In genomic region chr12:111401454-111402184, GRCm38 (mm10) we compare ENCODE assay signal across 7 mouse cellular contexts. TPM values are rescaled to one million over a fixed set of nuclear protein-coding genes. Genes with fewer than 3 reads are reported as not detected.
A peak's percentile ranks its signal among the peaks of the same experiment; 100 is the strongest.
DNase-seq lines count a peak whose midpoint lies in the region; ATAC-seq lines count a peak whose summit lies in the region.

No protein-coding gene starts in this region.

- WGBS in forebrain, embryonic 13.5 days = 25% methylated on average over 15 of the region's 15 CpGs
- 17% methylated on average over 15 of the region's 15 CpGs for WGBS in lung, embryonic 15.5 days

- ATAC-seq in forebrain, embryonic 13.5 days = peak; percentile 77; the same call in 1 of the 2 replicates
- ATAC-seq in lung, embryonic 15.5 days (ENCODE audit: borderline replicate concordance, extremely low read depth, low FRiP score, low TSS enrichment) = peak; percentile 53

- H3K4me3 ChIP-seq in forebrain, embryonic 13.5 days = no peak overlapping the region
- H3K4me3 ChIP-seq in lung, embryonic 15.5 days = no peak overlapping the region

- no peak overlapping the region for H3K9ac ChIP-seq in forebrain, embryonic 13.5 days
- H3K9ac ChIP-seq in lung, embryonic 15.5 days = no peak overlapping the region

- H3K9me3 ChIP-seq in forebrain, embryonic 13.5 days (replicated peaks) = no peaks in the 10 kb centered on the region
- H3K9me3 ChIP-seq in lung, embryonic 15.5 days = no peaks in the 10 kb centered on the region

- peaks cover 20% of the 10 kb centered on the region for H3K27me3 ChIP-seq in forebrain, embryonic 13.5 days
- peaks cover 26% of the 10 kb centered on the region; the same call in 1 of the 2 replicates for H3K27me3 ChIP-seq in lung, embryonic 15.5 days

- H3K4me1 ChIP-seq in forebrain, embryonic 13.5 days = peaks cover 2% of the 10 kb centered on the region; the same call in 1 of the 2 replicates
- peaks cover 8% of the 10 kb centered on the region; the same call in 1 of the 2 replicates for H3K4me1 ChIP-seq in lung, embryonic 15.5 days

- H3K36me3 ChIP-seq in forebrain, embryonic 13.5 days (ENCODE audit: poor library complexity, severe bottlenecking) = no peaks in the 10 kb centered on the region
- no peaks in the 10 kb centered on the region for H3K36me3 ChIP-seq in lung, embryonic 15.5 days

- peak; percentile 94 for DNase-seq in NIH3T3 (ENCODE audit: low read depth)
- DNase-seq in c-Kit-positive CD71-positive TER-119-negative erythroid progenitor cells, embryonic 14.5 days (ENCODE audit: low read depth) = peak; percentile 61
- peak; percentile 85 for DNase-seq in heart, postnatal 4 days
- peak; percentile 66 to 86 for DNase-seq in layer of hippocampus, adult 18-20 months (ENCODE audit: low spot score in 2 of 2)
- peak; percentile 92 for DNase-seq in retina, embryonic 14.5 days (ENCODE audit: low spot score)

- H3K27ac ChIP-seq in forebrain, embryonic 13.5 days = no peak overlapping the region
- no peak overlapping the region for H3K27ac ChIP-seq in lung, embryonic 15.5 days

- H3K4me2 ChIP-seq in forebrain, embryonic 13.5 days = no peak overlapping the region
- no peak overlapping the region for H3K4me2 ChIP-seq in lung, embryonic 15.5 days

RNA-seq across cellular contexts. Expression of gene Lbhd2, which starts 5.0 kb away (rescaled TPM):
- 0.35 and 1.0 TPM in 2 replicates for polyA plus RNA-seq in forebrain, embryonic 13.5 days (2015; fragmentation: Nextera tagmentation; extraction: Ambion mirVana)
- not detected for total RNA-seq in heart, postnatal 4 days (2021)
- total RNA-seq in layer of hippocampus, adult 18-20 months (2021) = 1 to 10 TPM in 1 of 2 experiments, under 1 TPM in 1; 0.53 to 1.2 TPM
- 0.50 and 0.93 TPM in 2 replicates for polyA plus RNA-seq in lung, embryonic 15.5 days (2015; fragmentation: Nextera tagmentation; extraction: Ambion mirVana)

RNA-seq across cellular contexts. Expression of gene Exoc3l4, which starts 15.2 kb away (rescaled TPM):
- 1.2 and 2.3 TPM in 2 replicates for polyA plus RNA-seq in forebrain, embryonic 13.5 days (2015; fragmentation: Nextera tagmentation; extraction: Ambion mirVana)
- 1 to 10 TPM; 7.3 to 8.7 TPM for total RNA-seq in heart, postnatal 4 days (2021)
- total RNA-seq in layer of hippocampus, adult 18-20 months (2021) = 1 to 10 TPM; 6.1 to 7.1 TPM
- 11.7 and 13.5 TPM in 2 replicates for polyA plus RNA-seq in lung, embryonic 15.5 days (2015; fragmentation: Nextera tagmentation; extraction: Ambion mirVana)

RNA-seq across cellular contexts. Expression of gene Cdc42bpb, which starts 24.1 kb away (rescaled TPM):
- polyA plus RNA-seq in forebrain, embryonic 13.5 days (2015; fragmentation: Nextera tagmentation; extraction: Ambion mirVana) = 25.1 and 34.0 TPM in 2 replicates
- total RNA-seq in heart, postnatal 4 days (2021) = 100 to 1,000 TPM; 112 to 116 TPM
- 100 to 1,000 TPM; 119 to 124 TPM for total RNA-seq in layer of hippocampus, adult 18-20 months (2021)
- polyA plus RNA-seq in lung, embryonic 15.5 days (2015; fragmentation: Nextera tagmentation; extraction: Ambion mirVana) = 31.8 and 32.2 TPM in 2 replicates

RNA-seq across cellular contexts. Expression of gene Tnfaip2, which starts 40.6 kb away (rescaled TPM):
- 0.60 and 1.2 TPM in 2 replicates for polyA plus RNA-seq in forebrain, embryonic 13.5 days (2015; fragmentation: Nextera tagmentation; extraction: Ambion mirVana)
- 10 to 100 TPM; 19.1 to 23.3 TPM for total RNA-seq in heart, postnatal 4 days (2021)
- total RNA-seq in layer of hippocampus, adult 18-20 months (2021) = 1 to 10 TPM in 1 of 2 experiments, under 1 TPM in 1; 0.30 to 1.7 TPM
- polyA plus RNA-seq in lung, embryonic 15.5 days (2015; fragmentation: Nextera tagmentation; extraction: Ambion mirVana) = 4.3 and 4.5 TPM in 2 replicates
